Mouse (Mus musculus) embryonic facial prominence, embryonic 10.5 days (tissue): Measurements from ENCODE around the gene Ryr2. TPM values are rescaled to one million over a fixed set of nuclear protein-coding genes. Genes with fewer than 3 reads are reported as not detected.
"Not testable (repeated sequence)": the region's sequence is repeated elsewhere in the genome, so short reads cannot be mapped to it uniquely, and the experiment has no call there.

Source experiments
- DNase-seq: peaks from one replicate; pipeline ENCODE4 v3.0.0-alpha.2; 2017; ENCODE audit warnings: low spot score
- H3K27ac ChIP-seq: fragments of 300-500 bp; sonication (generic); replicated peaks from 2 replicates; pipeline ENCODE4 v1.5.1; 2016; ENCODE audit warnings: mild to moderate bottlenecking
- H3K27me3 ChIP-seq: fragments of 300-500 bp; sonication (generic); replicated peaks from 2 replicates; pipeline ENCODE4 v1.6.1; 2016; ENCODE audit warnings: low read depth, mild to moderate bottlenecking; ENCODE audit not compliant: poor library complexity, severe bottlenecking
- H3K36me3 ChIP-seq: fragments of 300-500 bp; sonication (generic); replicated peaks from 2 replicates; pipeline ENCODE4 v1.6.1; 2016; ENCODE audit warnings: mild to moderate bottlenecking, moderate library complexity
- H3K4me1 ChIP-seq: fragments of 300-500 bp; sonication (generic); 2 replicates; pipeline ENCODE4 v1.6.1; 2016
- H3K4me3 ChIP-seq: fragments of 300-500 bp; sonication (generic); 2 replicates; pipeline ENCODE4 v1.5.1; 2016; ENCODE audit warnings: mild to moderate bottlenecking, moderate library complexity
- H3K9me3 ChIP-seq: fragments of 300-500 bp; sonication (generic); 2 replicates; pipeline ENCODE4 v1.6.1; 2016; ENCODE audit warnings: mild to moderate bottlenecking
- WGBS: fragments of 180-500 bp; shearing (Covaris S2); methylation state at CpG from one replicate; pipeline ENCODE4 v1.1.7; 2016; 5-methylcytosine and 5-hydroxymethylcytosine counted together
- polyA plus RNA-seq: library from polyadenylated mRNA; unstranded; fragments of >200 nt; fragmentation: Nextera tagmentation; extraction: Ambion mirVana; gene quantifications from 2 replicates; pipeline ENCODE4 v1.2.1, GENCODE M21; 2016

The Ryr2 gene
- 0.14 and 0.15 TPM in 2 replicates for polyA plus RNA-seq

GRCm38 (mm10) chr13:12106662-12107632 lies at the start of gene Ryr2:
Gene Ryr2, minus strand, starts transcription at chr13:12106945.
- peak within 1 kb of the TSS; percentile 77 for H3K4me3 ChIP-seq
- DNase-seq: peak; percentile 87
- no peaks in the 10 kb centered on the region for H3K36me3 ChIP-seq
- no peaks in the 10 kb centered on the region for H3K9me3 ChIP-seq
- peaks cover 57% of the 10 kb centered on the region for H3K27me3 ChIP-seq
- 8% methylated on average over 60 of the region's 64 CpGs for WGBS
- peak within 1 kb of the TSS; percentile 70 for H3K27ac ChIP-seq
- peaks cover 14% of the 10 kb centered on the region for H3K4me1 ChIP-seq

GRCm38 (mm10) chr13:12153922-12154321 lies 47.2 kb upstream of the Ryr2 start:
- no peak for DNase-seq
- H3K9me3 ChIP-seq: no peaks in the 10 kb centered on the region
- peaks cover 2% of the 10 kb centered on the region; the same call in 1 of the 2 replicates for H3K4me1 ChIP-seq
- no peaks in the 10 kb centered on the region for H3K36me3 ChIP-seq
- no peak overlapping the region for H3K27ac ChIP-seq
- no peaks in the 10 kb centered on the region for H3K27me3 ChIP-seq
- H3K4me3 ChIP-seq: no peak overlapping the region
- 85% methylated on average over 11 of the region's 11 CpGs for WGBS

GRCm38 (mm10) chr13:12146918-12147507 lies 40.3 kb upstream of the Ryr2 start:
- H3K9me3 ChIP-seq: no peaks in the 10 kb centered on the region
- 91% methylated on average over 6 of the region's 6 CpGs for WGBS
- no peak for DNase-seq
- no peaks in the 10 kb centered on the region for H3K36me3 ChIP-seq
- no peaks in the 10 kb centered on the region for H3K27me3 ChIP-seq
- no peak overlapping the region for H3K27ac ChIP-seq
- no peak overlapping the region for H3K4me3 ChIP-seq
- H3K4me1 ChIP-seq: no peaks in the 10 kb centered on the region

- no peak for DNase-seq
- no peaks in the 10 kb centered on the region for H3K27me3 ChIP-seq
- H3K27ac ChIP-seq: no peak overlapping the region
- no peaks in the 10 kb centered on the region for H3K4me1 ChIP-seq
- WGBS: 84% methylated on average over 2 of the region's 2 CpGs
- H3K9me3 ChIP-seq: no peaks in the 10 kb centered on the region
- H3K4me3 ChIP-seq: no peak overlapping the region
- no peaks in the 10 kb centered on the region for H3K36me3 ChIP-seq
Observed at GRCm38 (mm10) chr13:12146402-12146801, 39.7 kb upstream of the Ryr2 start.

GRCm38 (mm10) chr13:12143347-12143746 lies 36.6 kb upstream of the Ryr2 start:
- no peaks in the 10 kb centered on the region for H3K36me3 ChIP-seq
- 93% methylated on average over 5 of the region's 5 CpGs for WGBS
- DNase-seq: no peak
- H3K27ac ChIP-seq: no peak overlapping the region
- no peaks in the 10 kb centered on the region for H3K27me3 ChIP-seq
- H3K9me3 ChIP-seq: no peaks in the 10 kb centered on the region
- no peaks in the 10 kb centered on the region for H3K4me1 ChIP-seq
- H3K4me3 ChIP-seq: no peak overlapping the region

- not testable (repeated sequence) for H3K36me3 ChIP-seq, H3K9me3 ChIP-seq, H3K4me3 ChIP-seq, DNase-seq, H3K27me3 ChIP-seq, H3K27ac ChIP-seq, H3K4me1 ChIP-seq
- 89% methylated on average over 10 of the region's 10 CpGs for WGBS
Observed at GRCm38 (mm10) chr13:12136461-12136860, 29.7 kb upstream of the Ryr2 start.

GRCm38 (mm10) chr13:12133549-12133948 lies 26.8 kb upstream of the Ryr2 start:
- H3K27me3 ChIP-seq: no peaks in the 10 kb centered on the region
- 86% methylated on average over 7 of the region's 7 CpGs for WGBS
- H3K27ac ChIP-seq: no peak overlapping the region
- H3K4me1 ChIP-seq: no peaks in the 10 kb centered on the region
- no peak for DNase-seq
- no peak overlapping the region for H3K4me3 ChIP-seq
- H3K36me3 ChIP-seq: no peaks in the 10 kb centered on the region
- H3K9me3 ChIP-seq: no peaks in the 10 kb centered on the region

- H3K4me1 ChIP-seq: no peaks in the 10 kb centered on the region
- 83% methylated on average over 3 of the region's 3 CpGs for WGBS
- no peaks in the 10 kb centered on the region for H3K27me3 ChIP-seq
- no peak overlapping the region for H3K4me3 ChIP-seq
- no peaks in the 10 kb centered on the region for H3K36me3 ChIP-seq
- no peak overlapping the region for H3K27ac ChIP-seq
- no peak for DNase-seq
- H3K9me3 ChIP-seq: no peaks in the 10 kb centered on the region
Observed at GRCm38 (mm10) chr13:12132160-12132710, 25.5 kb upstream of the Ryr2 start.

GRCm38 (mm10) chr13:12129121-12129520 lies 22.4 kb upstream of the Ryr2 start:
- 87% methylated on average over 1 of the region's 1 CpGs for WGBS

GRCm38 (mm10) chr13:12126099-12126498 lies 19.4 kb upstream of the Ryr2 start:
- H3K9me3 ChIP-seq: no peaks in the 10 kb centered on the region
- H3K27ac ChIP-seq: no peak overlapping the region
- no peaks in the 10 kb centered on the region for H3K27me3 ChIP-seq
- no peak for DNase-seq
- H3K4me3 ChIP-seq: no peak overlapping the region
- H3K36me3 ChIP-seq: no peaks in the 10 kb centered on the region
- no peaks in the 10 kb centered on the region for H3K4me1 ChIP-seq

More at GRCm38 (mm10) chr13:12129121-12129520, 22.4 kb upstream of the Ryr2 start:
- Histone ChIP-seq H3K36me3 (no peaks in the 10 kb centered on the region), H3K4me3 (no peak overlapping the region), H3K9me3 (no peaks in the 10 kb centered on the region), H3K4me1 (no peaks in the 10 kb centered on the region), H3K27ac (no peak overlapping the region), H3K27me3 (no peaks in the 10 kb centered on the region)
- no peak for DNase-seq

- WGBS: 85% methylated on average over 7 of the region's 7 CpGs
- H3K4me3 ChIP-seq: no peak overlapping the region
- H3K36me3 ChIP-seq: no peaks in the 10 kb centered on the region
- H3K27ac ChIP-seq: no peak overlapping the region
- no peak for DNase-seq
- no peaks in the 10 kb centered on the region for H3K27me3 ChIP-seq
- H3K9me3 ChIP-seq: no peaks in the 10 kb centered on the region
- no peaks in the 10 kb centered on the region for H3K4me1 ChIP-seq
Observed at GRCm38 (mm10) chr13:12124940-12125540, 18.3 kb upstream of the Ryr2 start.

- Histone ChIP-seq H3K9me3 (no peaks in the 10 kb centered on the region), H3K4me3 (no peak overlapping the region), H3K27me3 (no peaks in the 10 kb centered on the region), H3K27ac (no peak overlapping the region), H3K4me1 (no peaks in the 10 kb centered on the region), H3K36me3 (no peaks in the 10 kb centered on the region)
- WGBS: 86% methylated on average over 8 of the region's 8 CpGs
- no peak for DNase-seq
Observed at GRCm38 (mm10) chr13:12115551-12115950, 8.8 kb upstream of the Ryr2 start.
